Mouse (Mus musculus) embryonic facial prominence, embryonic 15.5 days (tissue): Measurements from ENCODE around the gene Snx9. TPM values are rescaled to one million over a fixed set of nuclear protein-coding genes. Genes with fewer than 3 reads are reported as not detected.

Experiments used
- polyA plus RNA-seq: library from polyadenylated mRNA; unstranded; fragments of >200 nt; fragmentation: Nextera tagmentation; extraction: Ambion mirVana; gene quantifications from 2 replicates; pipeline ENCODE4 v1.2.1, GENCODE M21; 2015

Gene Snx9
- polyA plus RNA-seq, 1 experiment from 2014 or later, result 33.3 TPM

Other genes with a start within 250 kb of the Snx9 start
- 3.1 and 4.0 TPM in 2 replicates for gene Synj2, start 100.0 kb downstream of the Snx9 start, polyA plus RNA-seq
- gene Serac1, start 238.4 kb downstream of the Snx9 start, polyA plus RNA-seq, result 3.9 and 5.4 TPM in 2 replicates
- 165 and 182 TPM in 2 replicates for gene Gtf2h5, start 238.5 kb downstream of the Snx9 start, polyA plus RNA-seq